Mouse (Mus musculus) liver, embryonic 14 days (tissue): ENCODE data around the gene Adgrf5. TPM values are rescaled to one million over a fixed set of nuclear protein-coding genes. Genes with fewer than 3 reads are reported as not detected.

Experiments used
- polyA plus RNA-seq: library from polyadenylated mRNA; depleted of rRNA; stranded (reverse); fragments of >200 nt; gene quantifications from 2 replicates; pipeline ENCODE4 v1.2.3, GENCODE M21; 2012; rRNA removed

The Adgrf5 gene
- polyA plus RNA-seq, result 2.1 TPM in 2 replicates

GRCm38 (mm10) chr17:43359826-43360619, at the start of gene Adgrf5:
Adgrf5 (plus strand) TSS chr17:43360451.

DNA sequence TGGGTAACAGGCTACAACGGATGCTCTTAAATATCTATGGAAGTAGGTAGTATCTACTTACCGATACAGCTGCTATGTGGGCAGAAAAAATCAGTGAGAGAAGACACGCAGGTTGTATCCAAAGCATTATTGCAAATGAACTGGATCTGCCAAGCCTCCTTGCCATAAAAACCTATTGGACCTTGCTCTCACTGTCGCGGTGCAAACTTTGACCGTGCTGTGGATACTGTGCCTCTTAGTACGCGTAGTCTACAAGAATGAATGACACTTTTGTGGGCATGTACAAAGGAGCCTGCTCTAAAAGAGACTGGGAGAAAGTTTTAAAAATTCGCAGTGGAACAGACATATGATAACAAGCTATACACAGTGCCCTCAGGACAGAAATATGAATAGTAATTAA, 142.3 kb downstream of the Adgrf5 start, which contains the start of gene Mep1a:
Gene Mep1a, minus strand, starts transcription at position 221 of the 400 bp plus-strand sequence.

Other genes with a start within 250 kb of the Adgrf5 start
- gene Adgrf1, start 90.1 kb upstream of the Adgrf5 start, polyA plus RNA-seq, result 0.50 and 0.62 TPM in 2 replicates
- 0.01 and 0.02 TPM in 2 replicates for gene Mep1a, start 142.4 kb downstream of the Adgrf5 start, polyA plus RNA-seq
- gene Ankrd66, start 183.2 kb downstream of the Adgrf5 start, polyA plus RNA-seq, result 0.02 TPM in 2 replicates
- gene Pla2g7, start 207.6 kb downstream of the Adgrf5 start, polyA plus RNA-seq, result 3.9 and 4.6 TPM in 2 replicates